Mouse (Mus musculus) ES-E14 (cell line): ENCODE measurements around the gene Arf5. TPM values are rescaled to one million over a fixed set of nuclear protein-coding genes. Genes with fewer than 3 reads are reported as not detected.

Experiments used
- DNase-seq: peaks from one replicate; pipeline ENCODE4 v3.0.0-alpha.2; 2013; ENCODE audit warnings: low read depth, low spot score
- H3K27ac ChIP-seq: 2 replicates; pipeline ENCODE4 v1.5.1; 2012; ENCODE audit warnings: low read depth, mild to moderate bottlenecking, low read length, moderate library complexity, mixed read lengths; ENCODE audit not compliant: poor library complexity, insufficient read depth, severe bottlenecking
- H3K36me3 ChIP-seq: 2 replicates; pipeline ENCODE4 v1.6.1; 2012; ENCODE audit warnings: mild to moderate bottlenecking, low read length, moderate library complexity, mixed read lengths; ENCODE audit not compliant: control insufficient read depth, poor library complexity, insufficient read depth, severe bottlenecking
- H3K4me1 ChIP-seq, 2 experiments: fragments of 150-350 bp in 1 of 2; sonication (generic) in 1 of 2; 2 replicates each; pipeline ENCODE4 v1.6.1; 2012; ENCODE audit warnings: low read length in 2 of 2, mild to moderate bottlenecking in 1 of 2, mixed read lengths in 1 of 2; ENCODE audit not compliant: control insufficient read depth in 2 of 2, insufficient read depth in 2 of 2, poor library complexity in 1 of 2
- H3K4me3 ChIP-seq, 2 experiments: fragments of 150-350 bp in 1 of 2; sonication (generic) in 1 of 2; 2 replicates each; pipeline ENCODE4 v1.5.1; 2012; ENCODE audit warnings: low read length in 2 of 2, low read depth in 1 of 2, mild to moderate bottlenecking in 1 of 2, mixed read lengths in 1 of 2; ENCODE audit not compliant: insufficient read depth in 1 of 2, poor library complexity in 1 of 2, severe bottlenecking in 1 of 2
- H3K9ac ChIP-seq: 2 replicates; pipeline ENCODE4 v1.6.1; 2012; ENCODE audit warnings: low read depth, mild to moderate bottlenecking, low read length, mixed read lengths; ENCODE audit not compliant: poor library complexity, insufficient read depth, severe bottlenecking
- H3K9me3 ChIP-seq: fragments of 150-350 bp; sonication (generic); 2 replicates; pipeline ENCODE4 v1.6.1; 2012; ENCODE audit warnings: low read depth, mild to moderate bottlenecking, low read length; ENCODE audit not compliant: control insufficient read depth, insufficient read depth
- CHD2 ChIP-seq: IDR thresholded peaks from 2 replicates; pipeline ENCODE4 v1.6.1; 2014; ENCODE audit warnings: mild to moderate bottlenecking, low read depth, low read length, inconsistent platforms
- HCFC1 ChIP-seq: IDR thresholded peaks from 2 replicates; pipeline ENCODE4 v1.6.1; 2012; ENCODE audit warnings: low read length, inconsistent platforms, borderline replicate concordance; ENCODE audit not compliant: insufficient read depth
- MAFK ChIP-seq: IDR thresholded peaks from 2 replicates; pipeline ENCODE4 v1.6.1; 2014; ENCODE audit warnings: mild to moderate bottlenecking, low read depth, low read length, inconsistent platforms; ENCODE audit not compliant: insufficient read depth
- ZC3H11A ChIP-seq: IDR thresholded peaks from 2 replicates; pipeline ENCODE4 v1.6.1; 2012; ENCODE audit warnings: low read depth, mild to moderate bottlenecking, inconsistent platforms, low read length, borderline replicate concordance
- ZNF384 ChIP-seq: IDR thresholded peaks from 2 replicates; pipeline ENCODE4 v1.6.1; 2012; ENCODE audit warnings: low read depth, low read length, inconsistent platforms
- in situ Hi-C, 2 experiments: fragments of 600-800 bp; cut with MboI; formaldehyde crosslinking; loops; one replicate each; pipeline ENCODE4 v1.15.1; 2025; ENCODE audit warnings: low sequenced_read_pairs in 2 of 2, inconsistent platforms in 1 of 2; ENCODE audit not compliant: unreplicated experiment in 2 of 2
- total RNA-seq: library from RNA; depleted of rRNA; stranded (reverse); fragments of 300-350 nt; gene quantifications from 2 replicates; pipeline ENCODE4 v1.2.3, GENCODE M21; 2012; rRNA removed

The Arf5 gene
- total RNA-seq, 1 experiment, result 70.1 TPM

- no peak for DNase-seq
- Histone ChIP-seq H3K27ac (no peak within 1 kb of the TSS), H3K4me1 (no peaks in the 10 kb centered on the region), H3K9ac (no peak within 1 kb of the TSS), H3K4me3 (no peak within 1 kb of the TSS), H3K9me3 (no peaks in the 10 kb centered on the region), H3K36me3 (0 out of 2 replicates have a peak, but pooled peaks cover 2% of the 10 kb centered on the region)
- in situ Hi-C loops, result no loop called here
- no peak for TF ChIP-seq ZC3H11A
- TF ChIP-seq CHD2, result no peak
- no peak for TF ChIP-seq MAFK
- TF ChIP-seq HCFC1, result no peak
- no peak for TF ChIP-seq ZNF384
These were observed 51.5 kb downstream of the Arf5 start, which contains the start of gene Snd1 for GRCm38 (mm10) chr6:28474839-28475238. Gene Snd1, plus strand, starts transcription at chr6:28475139.

Other genes with a start within 250 kb of the Arf5 start
- gene Zfp800, start 25.6 kb upstream of the Arf5 start, total RNA-seq, result 4.0 and 7.8 TPM in 2 replicates
- 0.11 TPM in 1 of 2 replicates, not detected in the other for gene Fscn3, start 4.2 kb downstream of the Arf5 start, total RNA-seq
- gene Gcc1, start 4.8 kb downstream of the Arf5 start, total RNA-seq, result 7.9 and 8.7 TPM in 2 replicates
- gene Pax4, start 25.8 kb downstream of the Arf5 start, total RNA-seq, result not detected in 2 replicates
- 343 and 546 TPM in 2 replicates for gene Snd1, start 51.6 kb downstream of the Arf5 start, total RNA-seq